Mouse (Mus musculus): ENCODE data around the gene Amtn.
"Not testable (repeated sequence)": the region's sequence is repeated elsewhere in the genome, so short reads cannot be mapped to it uniquely, and the experiment has no call there.

The Amtn gene

GRCm38 (mm10) chr5:88375808-88376207, at the start of gene Amtn:
Gene Amtn, plus strand, starts transcription at chr5:88376108.
- DNase-seq (ENCODE audit: low read depth in 1 of 2, low spot score in 2 of 2), result no peak

DNA sequence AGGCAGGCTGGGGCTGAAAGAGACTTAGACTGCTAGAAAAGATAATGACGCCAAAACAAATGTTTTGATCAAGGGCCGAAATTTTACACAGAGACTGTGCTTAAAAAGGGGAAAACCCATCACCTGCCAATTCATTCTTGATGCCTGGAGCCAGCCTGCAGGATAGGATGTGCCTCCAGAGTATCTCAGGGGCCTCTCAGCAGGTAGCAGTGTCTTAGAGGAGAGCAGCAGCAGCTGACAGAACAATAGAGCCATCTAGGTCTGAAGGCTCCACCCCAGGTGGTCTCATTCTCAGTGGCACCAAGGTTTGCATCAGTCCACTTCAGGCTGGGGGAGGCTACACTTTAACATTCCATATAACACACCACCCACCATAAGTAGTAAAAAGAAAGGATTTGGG, 27.4 kb upstream of the Amtn start:
- not testable (repeated sequence) for DNase-seq (ENCODE audit: low read depth in 1 of 2, low spot score in 2 of 2)

- DNase-seq (ENCODE audit: low read depth in 1 of 2, low spot score in 2 of 2), result no peak
Measured at GRCm38 (mm10) chr5:88364768-88365167, 11.1 kb upstream of the Amtn start.

DNA sequence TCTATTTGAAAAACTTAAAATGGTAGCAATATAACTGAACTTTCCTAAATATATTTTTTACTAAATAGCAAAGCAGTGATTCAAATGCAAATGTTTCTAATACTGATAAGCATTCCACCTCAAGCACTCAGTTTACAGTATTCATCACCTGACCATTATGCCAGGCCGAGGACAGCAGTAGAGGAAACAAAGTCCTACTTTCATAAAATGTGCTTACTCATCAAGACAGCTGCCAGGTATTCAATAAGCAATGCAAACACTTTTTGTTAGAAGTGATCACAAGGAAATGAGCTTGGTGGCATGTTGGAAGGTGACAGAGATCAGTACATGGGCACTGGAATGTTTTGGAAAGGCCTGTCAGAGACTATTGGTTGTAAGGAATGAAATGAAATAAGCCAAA, 9.0 kb upstream of the Amtn start:
- no peak for DNase-seq (ENCODE audit: low read depth in 1 of 2, low spot score in 2 of 2)

GRCm38 (mm10) chr5:88370578-88371232, 5.2 kb upstream of the Amtn start:
- DNase-seq (ENCODE audit: low read depth in 1 of 2, low spot score in 2 of 2), result no peak

DNA sequence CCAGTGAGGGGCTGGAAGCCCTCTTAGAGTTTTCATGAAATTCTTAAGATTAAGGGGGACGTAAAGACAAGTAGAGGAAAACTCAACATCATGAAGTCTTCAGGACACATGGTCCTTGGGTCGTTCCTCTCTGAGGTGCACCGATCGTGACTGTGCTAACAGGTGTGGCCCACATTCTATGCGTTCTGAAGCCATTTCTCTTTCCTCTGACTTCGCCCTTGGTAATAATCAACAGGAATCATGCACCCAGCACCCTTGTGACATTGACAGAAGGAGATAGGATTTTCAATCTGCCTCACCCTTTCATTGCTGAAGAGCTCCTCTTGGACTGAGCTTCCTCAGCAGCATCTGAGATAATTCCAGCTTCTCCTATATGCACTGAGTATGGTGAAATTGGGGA, 3.3 kb upstream of the Amtn start:
- no peak for DNase-seq (ENCODE audit: low read depth in 1 of 2, low spot score in 2 of 2)

GRCm38 (mm10) chr5:88391960-88392359, 16.1 kb downstream of the Amtn start:
- not testable (repeated sequence) for DNase-seq (ENCODE audit: low read depth in 1 of 2, low spot score in 2 of 2)

GRCm38 (mm10) chr5:88398581-88398980, 22.7 kb downstream of the Amtn start:
- no peak for DNase-seq (ENCODE audit: low read depth in 1 of 2, low spot score in 2 of 2)

DNA sequence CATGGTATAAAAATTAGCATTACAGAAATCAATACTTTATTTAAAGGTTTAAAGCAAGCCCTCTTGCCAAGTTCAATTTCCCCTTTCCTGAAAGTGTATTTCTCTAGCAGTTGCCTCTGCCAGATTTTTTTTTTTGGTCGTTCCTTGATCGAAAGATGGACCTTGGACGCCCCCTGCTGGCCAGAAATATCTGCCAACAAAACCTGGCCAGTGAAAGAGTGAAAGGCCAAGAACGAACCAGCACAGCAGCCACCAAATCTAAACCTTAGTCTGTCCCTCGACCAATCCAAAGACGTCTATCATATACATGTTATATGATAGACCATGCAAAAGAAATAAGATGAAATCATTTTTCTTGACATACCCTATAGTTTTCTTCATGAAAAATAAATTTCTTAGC, 23.9 kb downstream of the Amtn start:
- DNase-seq (ENCODE audit: low read depth in 1 of 2, low spot score in 2 of 2), result peak in 1 of 2 experiments; percentile 41

DNA sequence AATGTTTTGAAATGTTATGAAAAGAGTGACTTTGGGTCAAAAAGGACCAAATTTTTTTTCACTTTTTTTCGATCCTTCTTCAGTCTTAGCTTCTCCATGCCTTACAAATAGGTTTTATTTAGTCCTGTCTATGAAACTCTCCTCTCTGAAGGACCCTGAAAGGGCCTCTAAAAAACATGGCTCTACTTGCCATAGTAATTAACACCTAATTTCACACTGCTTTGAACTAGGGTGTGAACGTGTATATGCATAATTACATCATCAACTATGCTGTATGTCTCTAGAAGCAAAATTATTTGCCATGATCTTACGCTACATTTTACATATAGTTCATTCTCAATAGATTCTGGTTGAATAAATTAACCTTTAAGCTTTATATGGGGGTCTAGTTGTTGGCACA, 25.6 kb downstream of the Amtn start:
- DNase-seq (ENCODE audit: low read depth in 1 of 2, low spot score in 2 of 2), result no peak

DNA sequence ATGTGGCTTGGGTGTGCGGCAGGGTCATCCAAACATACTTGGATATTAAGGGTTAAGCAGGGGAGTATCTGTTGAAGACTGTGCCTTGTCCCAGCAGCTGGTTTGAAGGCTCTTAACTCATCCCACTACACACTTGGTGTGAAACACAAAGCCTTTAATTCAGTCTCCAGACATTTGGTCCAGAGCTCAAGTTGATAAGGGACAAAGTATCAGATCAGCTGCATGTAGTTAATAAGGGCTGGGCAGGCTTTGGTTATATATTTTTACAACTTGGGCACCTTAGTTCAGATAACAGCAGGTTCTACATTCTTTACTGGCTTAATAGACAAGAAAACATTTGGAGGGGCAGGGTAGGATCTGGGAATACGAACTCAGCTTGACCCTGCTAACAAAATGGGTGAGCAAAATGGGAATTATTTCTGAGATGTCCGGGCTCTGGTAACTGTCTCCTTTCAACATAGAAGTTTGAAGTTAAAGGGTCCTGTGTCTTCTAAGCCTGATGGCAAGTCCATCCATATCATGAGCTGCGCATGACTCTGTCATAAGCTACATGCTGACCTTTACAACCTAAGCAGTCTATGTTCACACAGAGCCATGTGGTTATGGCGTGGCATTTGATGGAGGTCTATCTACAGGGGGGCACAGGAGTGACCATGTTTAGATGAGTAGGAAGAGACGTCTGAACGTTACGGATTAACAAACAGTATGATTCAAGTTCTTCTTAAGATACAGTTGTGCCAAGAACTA, 44.6 kb downstream of the Amtn start:
- DNase-seq (ENCODE audit: low read depth in 1 of 2, low spot score in 2 of 2), result no peak

DNA sequence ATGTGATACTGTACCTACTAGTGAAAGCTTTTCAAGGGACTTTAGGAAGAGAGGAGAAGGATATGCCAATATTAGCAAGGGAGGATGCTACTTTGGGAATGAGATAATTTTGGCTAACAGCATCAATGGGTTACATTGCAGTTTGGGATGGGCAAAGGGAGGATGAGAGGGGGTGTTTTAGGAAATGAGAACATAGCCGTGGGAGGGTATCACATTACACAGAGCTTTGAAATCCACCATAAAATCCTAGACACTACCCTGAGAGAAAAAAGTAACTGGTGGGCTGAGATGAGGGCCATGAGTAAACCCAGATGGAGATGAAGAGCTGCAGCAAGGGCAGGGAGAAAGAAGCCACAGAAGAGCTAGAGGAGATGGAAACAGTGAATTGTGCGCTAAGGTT, 49.0 kb downstream of the Amtn start:
- not testable (repeated sequence) for DNase-seq (ENCODE audit: low read depth in 1 of 2, low spot score in 2 of 2)

DNA sequence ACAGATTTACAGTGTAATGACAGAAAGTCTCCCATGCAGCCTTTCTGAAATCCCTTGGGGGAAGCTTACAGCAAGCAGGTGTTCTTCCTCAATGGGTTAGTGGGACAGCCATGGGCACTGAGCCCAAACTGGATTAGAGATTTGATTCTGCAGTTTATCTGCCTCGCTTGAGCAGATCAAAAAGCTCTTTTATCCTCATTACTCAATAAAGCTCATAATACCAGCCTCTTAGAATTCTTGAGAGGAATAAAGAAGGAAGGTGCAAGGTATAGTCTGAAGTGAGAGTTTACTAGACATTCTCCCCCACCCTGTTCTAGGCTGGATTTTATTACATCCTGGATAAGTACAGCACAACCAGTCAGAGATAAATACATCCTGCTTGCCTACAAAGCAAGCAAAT, 50.8 kb downstream of the Amtn start:
- no peak for DNase-seq (ENCODE audit: low read depth in 1 of 2, low spot score in 2 of 2)

Data from monocyte, adult 2 months (primary cell).